Mouse (Mus musculus) macrophage (primary cell): ENCODE measurements around the gene Atp10b. TPM values are rescaled to one million over a fixed set of nuclear protein-coding genes. Genes with fewer than 3 reads are reported as not detected.

ENCODE experiments used
- polyA plus RNA-seq: library from polyadenylated mRNA; stranded (reverse); fragments of 250-400 nt; gene quantifications from 3 replicates; pipeline ENCODE4 v1.2.4, GENCODE M21; 2018; ENCODE audit warnings: inconsistent platforms

The Atp10b gene
- polyA plus RNA-seq, 1 experiment from 2014 or later: not detected

Other genes starting within 250 kb of the Atp10b start
- not detected in 3 replicates for gene Gm9972, start 114.1 kb upstream of the Atp10b start, polyA plus RNA-seq